Mouse (Mus musculus) midbrain, embryonic 11.5 days (tissue): Measurements from ENCODE around the gene Klhl5. TPM values are rescaled to one million over a fixed set of nuclear protein-coding genes. Genes with fewer than 3 reads are reported as not detected.

Source experiments
- ATAC-seq: fragments of 200-750 bp; cut with Nextera tagmentation; 2 replicates; pipeline ENCODE4 v1.8.0; 2017; ENCODE audit warnings: moderate TSS enrichment, moderate library complexity; ENCODE audit not compliant: low FRiP score
- DNase-seq: peaks from one replicate; pipeline ENCODE4 v3.0.0; 2015; ENCODE audit warnings: low spot score; ENCODE audit errors: missing footprints
- H3K27ac ChIP-seq: fragments of 300-500 bp; sonication (generic); 2 replicates; pipeline ENCODE4 v1.5.1; 2014; ENCODE audit warnings: low read depth, low read length
- H3K27me3 ChIP-seq: fragments of 300-500 bp; sonication (generic); 2 replicates; pipeline ENCODE4 v1.6.1; 2014; ENCODE audit warnings: mild to moderate bottlenecking, low read length, moderate library complexity, mixed read lengths; ENCODE audit not compliant: control insufficient read depth, insufficient read depth
- H3K36me3 ChIP-seq: fragments of 300-500 bp; sonication (generic); 2 replicates; pipeline ENCODE4 v1.6.1; 2014; ENCODE audit warnings: mild to moderate bottlenecking, low read length, moderate library complexity, mixed read lengths; ENCODE audit not compliant: control insufficient read depth, insufficient read depth
- H3K4me1 ChIP-seq: fragments of 300-500 bp; sonication (generic); 2 replicates; pipeline ENCODE4 v1.6.1; 2014; ENCODE audit warnings: low read length; ENCODE audit not compliant: control insufficient read depth, insufficient read depth
- H3K4me2 ChIP-seq: fragments of 300-500 bp; sonication (generic); 2 replicates; pipeline ENCODE4 v1.6.1; 2014; ENCODE audit warnings: mild to moderate bottlenecking, moderate library complexity
- H3K4me3 ChIP-seq: fragments of 300-500 bp; sonication (generic); 2 replicates; pipeline ENCODE4 v1.5.1; 2014; ENCODE audit warnings: low read depth, low read length
- H3K9ac ChIP-seq: fragments of 300-500 bp; sonication (generic); 2 replicates; pipeline ENCODE4 v1.6.1; 2014; ENCODE audit warnings: low read length
- H3K9me3 ChIP-seq: fragments of 300-500 bp; sonication (generic); 2 replicates; pipeline ENCODE4 v1.6.1; 2016; ENCODE audit warnings: low read length; ENCODE audit not compliant: control insufficient read depth
- WGBS: fragments of 180-500 bp; shearing (Covaris S2); extraction: QIAGEN DNeasy Blood & Tissue Kit; methylation state at CpG from one replicate; pipeline ENCODE4 v1.1.7; 2014; 5-methylcytosine and 5-hydroxymethylcytosine counted together
- polyA plus RNA-seq: library from polyadenylated mRNA; unstranded; fragments of >200 nt; fragmentation: Nextera tagmentation; extraction: Ambion mirVana; gene quantifications from 2 replicates; pipeline ENCODE4 v1.2.1, GENCODE M21; 2014

Klhl5 gene
- 18.7 and 20.6 TPM in 2 replicates for polyA plus RNA-seq

DNA sequence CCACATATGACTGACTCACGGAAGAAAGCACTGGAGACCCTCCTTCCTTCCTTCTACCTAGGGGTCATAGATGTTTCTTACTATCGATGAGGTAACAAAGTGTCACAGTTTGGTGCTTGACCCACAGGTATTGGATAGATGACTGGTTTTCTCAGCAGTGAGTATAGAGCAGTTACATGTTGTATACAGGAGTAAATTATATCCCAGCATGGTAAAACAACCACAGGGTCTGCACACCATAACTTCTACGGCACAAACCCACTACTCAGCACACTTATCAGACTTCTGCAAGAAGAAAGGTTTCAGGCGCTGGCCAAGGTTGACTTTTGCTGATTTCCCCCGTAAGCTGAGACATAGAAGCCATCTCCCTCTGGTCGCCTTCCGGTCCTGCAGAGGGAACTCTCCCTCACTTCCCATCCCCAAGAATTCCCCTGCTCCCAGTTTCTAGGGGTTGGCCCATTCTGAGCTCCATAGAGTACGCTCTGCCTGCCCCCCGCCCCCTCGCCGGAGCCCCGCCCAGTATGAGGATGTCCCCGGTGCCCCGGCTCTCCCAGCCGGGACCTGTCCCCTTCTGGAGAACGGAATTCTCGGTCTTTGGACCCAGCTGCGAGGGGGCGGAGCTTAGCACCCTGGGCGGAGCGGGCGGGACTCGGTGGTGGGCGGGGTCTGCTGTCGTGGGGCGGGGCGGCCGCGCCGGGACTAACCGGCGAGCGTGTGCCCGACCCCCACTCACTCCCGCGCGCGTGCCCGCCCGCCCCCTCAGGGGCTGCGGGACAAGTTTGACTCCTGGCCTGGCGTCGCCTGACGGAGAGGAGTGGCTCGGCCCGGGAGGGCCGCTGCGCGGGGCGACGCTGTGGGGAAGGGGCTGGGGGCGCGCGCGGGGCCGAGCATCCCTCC, at the start of gene Klhl5:
Gene Klhl5 (plus strand): TSS at position 664 of the 897 bp plus-strand sequence.
- peak within 1 kb of the TSS; percentile 35; the same call in 1 of the 2 replicates for H3K27ac ChIP-seq
- H3K36me3 ChIP-seq, result no peaks in the 10 kb centered on the region
- ATAC-seq (peak; percentile 94), DNase-seq (peak; percentile 98)
- no peaks in the 10 kb centered on the region for H3K27me3 ChIP-seq
- H3K9me3 ChIP-seq, result no peaks in the 10 kb centered on the region
- H3K4me2 ChIP-seq, result peak within 1 kb of the TSS; percentile 44
- H3K9ac ChIP-seq, result peak within 1 kb of the TSS; percentile 73
- H3K4me1 ChIP-seq, result no peaks in the 10 kb centered on the region
- H3K4me3 ChIP-seq, result peak within 1 kb of the TSS; percentile 77
- 4% methylated on average over 46 of the region's 56 CpGs for WGBS

DNA sequence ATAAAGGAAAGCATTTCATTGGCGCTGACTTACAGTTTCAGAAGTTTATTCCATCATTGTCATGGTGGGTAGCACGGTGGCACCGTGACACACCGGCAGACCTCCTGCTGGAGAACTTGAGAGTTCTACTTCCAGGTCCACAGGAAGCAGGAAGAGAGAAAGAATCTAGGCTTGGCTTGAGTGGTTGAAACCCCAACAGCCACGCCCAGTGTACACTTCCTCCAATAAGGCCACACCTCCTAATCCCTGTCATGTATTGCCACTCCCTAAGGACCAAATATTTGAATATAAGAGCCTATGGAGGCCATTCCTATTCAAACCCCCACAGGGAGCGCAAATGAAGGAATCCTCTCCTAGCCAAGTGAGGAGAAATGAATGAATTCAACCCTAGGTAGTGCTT, 49.7 kb upstream of the Klhl5 start:
- 92% methylated on average over 6 of the region's 6 CpGs for WGBS
- no peaks in the 10 kb centered on the region for H3K27me3 ChIP-seq

DNA sequence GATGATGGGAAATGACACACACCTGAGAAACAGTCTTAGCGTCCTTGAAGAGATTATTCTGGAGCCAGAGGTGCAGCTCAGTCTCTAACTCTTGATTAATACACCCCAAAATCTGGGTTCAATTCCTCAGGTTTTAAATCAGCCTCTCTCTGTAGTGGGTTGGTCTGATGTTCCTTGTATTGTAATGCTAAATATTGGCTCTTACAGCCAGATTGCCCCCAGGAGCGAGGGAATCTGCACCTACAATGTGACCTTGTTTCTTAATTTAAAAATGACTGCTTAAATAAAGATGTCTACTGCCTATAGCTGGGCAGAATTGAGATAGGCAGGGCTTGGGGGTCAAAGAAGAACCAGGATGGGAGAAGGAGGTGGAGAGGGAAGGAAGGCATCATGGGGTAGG, 47.5 kb upstream of the Klhl5 start:
- Histone ChIP-seq H3K36me3 (no peaks in the 10 kb centered on the region), H3K27ac (no peak overlapping the region), H3K27me3 (no peaks in the 10 kb centered on the region), H3K4me2 (no peak overlapping the region), H3K9me3 (no peaks in the 10 kb centered on the region), H3K4me1 (no peaks in the 10 kb centered on the region), H3K4me3 (no peak overlapping the region), H3K9ac (no peak overlapping the region)
- WGBS, result 76% methylated on average over 2 of the region's 2 CpGs
- peak; percentile 37 for DNase-seq
- no peak for ATAC-seq

More for the DNA sequence above, 49.7 kb upstream of the Klhl5 start:
- Histone ChIP-seq H3K4me2 (no peak overlapping the region), H3K27ac (no peak overlapping the region), H3K9ac (no peak overlapping the region), H3K36me3 (no peaks in the 10 kb centered on the region), H3K4me3 (no peak overlapping the region), H3K9me3 (no peaks in the 10 kb centered on the region), H3K4me1 (no peaks in the 10 kb centered on the region)
- DNase-seq (peak; percentile 28), ATAC-seq (no peak)

DNA sequence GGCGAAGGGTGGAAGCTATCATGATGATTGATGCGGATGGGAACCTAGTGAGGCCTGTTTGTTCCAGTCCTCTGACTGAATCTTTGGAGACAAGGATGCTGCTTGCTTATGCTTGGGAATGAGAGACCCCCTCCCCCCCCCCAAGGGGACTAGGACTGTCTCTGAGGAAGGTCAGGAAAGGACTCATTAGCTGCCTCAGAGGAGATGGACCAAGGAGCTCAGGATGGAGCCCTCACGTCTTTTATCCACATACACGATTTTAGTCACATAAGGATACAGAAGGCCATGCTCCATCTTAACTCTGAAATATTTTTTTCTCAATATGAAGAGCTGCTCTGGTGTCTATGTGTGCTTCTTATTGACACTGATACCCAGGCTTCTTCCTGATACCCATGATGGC, 45.1 kb upstream of the Klhl5 start:
- H3K4me3 ChIP-seq, result no peak overlapping the region
- H3K4me1 ChIP-seq, result no peaks in the 10 kb centered on the region
- 90% methylated on average over 4 of the region's 4 CpGs for WGBS
- H3K4me2 ChIP-seq, result no peak overlapping the region
- peak; percentile 75 for DNase-seq
- no peak for ATAC-seq
- no peak overlapping the region for H3K27ac ChIP-seq
- no peaks in the 10 kb centered on the region for H3K36me3 ChIP-seq
- no peaks in the 10 kb centered on the region for H3K27me3 ChIP-seq
- no peak overlapping the region for H3K9ac ChIP-seq
- no peaks in the 10 kb centered on the region for H3K9me3 ChIP-seq

DNA sequence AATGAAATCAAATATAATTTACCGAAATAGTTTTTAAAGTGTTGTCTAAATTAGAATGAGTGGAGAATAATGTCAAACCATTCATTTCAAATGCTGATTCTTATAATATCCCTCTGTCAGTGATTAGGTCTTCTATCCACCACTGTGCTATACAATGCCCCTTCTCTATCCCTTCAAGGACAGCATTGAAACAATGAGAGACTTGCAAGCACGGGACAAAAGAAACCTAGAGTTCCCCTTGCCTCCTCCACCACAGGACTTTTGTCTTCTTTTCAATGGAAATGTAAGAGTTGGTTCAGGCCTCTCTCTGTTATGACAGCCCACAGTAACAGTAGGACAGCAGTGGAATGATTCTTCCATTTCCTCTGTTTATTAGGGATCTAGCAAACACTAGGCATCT, 44.1 kb upstream of the Klhl5 start:
- no peak overlapping the region for H3K4me3 ChIP-seq

DNA sequence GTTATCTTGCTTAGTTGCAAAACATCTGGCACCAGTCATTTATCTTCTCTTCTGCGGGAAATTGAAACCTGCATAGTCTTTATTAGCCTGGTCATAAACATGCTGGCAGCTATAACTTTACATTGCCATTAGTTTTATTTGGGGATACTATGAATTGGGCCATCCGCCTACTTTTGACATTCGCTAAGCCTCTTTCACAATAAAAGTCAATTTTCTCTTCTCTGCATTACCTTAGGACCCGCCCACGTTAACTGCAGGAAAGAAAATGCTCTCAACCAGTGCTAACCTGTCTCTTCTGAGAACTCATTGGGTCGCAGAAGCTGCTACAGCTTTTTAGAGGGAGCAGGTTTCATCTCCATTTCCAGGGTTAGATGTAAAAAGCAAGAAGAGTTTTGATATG, 39.2 kb upstream of the Klhl5 start:
- DNase-seq (no peak), ATAC-seq (no peak)
- Histone ChIP-seq H3K4me3 (no peak overlapping the region), H3K36me3 (no peaks in the 10 kb centered on the region), H3K9ac (no peak overlapping the region), H3K9me3 (no peaks in the 10 kb centered on the region), H3K4me2 (no peak overlapping the region), H3K27ac (no peak overlapping the region), H3K4me1 (no peaks in the 10 kb centered on the region), H3K27me3 (no peaks in the 10 kb centered on the region)
- WGBS, result 90% methylated on average over 6 of the region's 6 CpGs

More for the DNA sequence above, 44.1 kb upstream of the Klhl5 start:
- Histone ChIP-seq H3K27me3 (no peaks in the 10 kb centered on the region), H3K9me3 (no peaks in the 10 kb centered on the region), H3K36me3 (no peaks in the 10 kb centered on the region), H3K4me2 (no peak overlapping the region), H3K9ac (no peak overlapping the region), H3K4me1 (no peaks in the 10 kb centered on the region), H3K27ac (no peak overlapping the region)
- 69% methylated on average over 2 of the region's 2 CpGs for WGBS
- ATAC-seq (no peak), DNase-seq (no peak)

DNA sequence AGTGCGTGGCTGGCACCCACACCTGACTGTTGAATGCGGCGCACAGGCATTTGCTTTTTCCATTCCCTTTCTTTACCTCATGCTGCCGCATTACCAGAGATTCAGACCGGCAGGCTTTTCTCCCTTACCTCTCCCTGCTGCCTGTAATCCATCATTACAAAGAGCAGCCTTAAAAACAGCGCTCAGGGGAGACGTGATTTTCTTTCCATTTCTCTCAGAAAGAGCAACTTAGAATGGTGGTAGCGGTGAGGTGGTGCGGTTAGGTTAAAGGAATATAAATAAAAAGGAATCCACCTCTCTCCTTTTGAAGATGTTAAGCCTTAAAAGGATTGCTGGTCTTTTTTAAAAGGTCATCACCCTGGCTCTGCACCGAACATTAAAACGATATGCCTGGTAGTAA, 37.5 kb upstream of the Klhl5 start:
- no peak overlapping the region for H3K9ac ChIP-seq
- no peaks in the 10 kb centered on the region for H3K4me1 ChIP-seq
- H3K9me3 ChIP-seq, result no peaks in the 10 kb centered on the region
- 65% methylated on average over 11 of the region's 11 CpGs for WGBS
- DNase-seq (no peak), ATAC-seq (no peak)
- no peak overlapping the region for H3K4me2 ChIP-seq
- H3K4me3 ChIP-seq, result no peak overlapping the region
- H3K27me3 ChIP-seq, result no peaks in the 10 kb centered on the region
- no peaks in the 10 kb centered on the region for H3K36me3 ChIP-seq
- no peak overlapping the region for H3K27ac ChIP-seq

DNA sequence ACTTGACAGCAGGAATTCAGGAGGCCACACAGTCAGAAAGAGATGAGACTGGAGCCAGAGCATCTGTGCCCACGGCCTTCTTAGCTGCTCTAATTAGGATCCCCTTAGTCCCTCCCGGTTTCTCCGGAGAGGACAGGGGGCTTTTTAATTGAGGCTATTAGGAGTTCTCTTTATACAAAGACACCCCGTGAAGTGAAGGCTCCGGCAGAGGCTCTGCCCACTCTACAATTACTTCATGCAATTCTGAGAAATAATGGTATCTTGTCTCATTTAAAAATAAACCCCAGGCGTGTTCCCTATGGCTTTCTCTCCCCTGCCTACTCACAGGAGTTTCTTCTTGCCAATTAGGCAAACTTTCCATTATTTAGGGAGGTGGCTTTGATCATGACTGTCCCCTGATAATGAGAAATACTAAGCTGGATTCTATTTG, 35.6 kb upstream of the Klhl5 start:
- H3K27ac ChIP-seq, result no peak overlapping the region
- H3K9ac ChIP-seq, result no peak overlapping the region
- WGBS, result 27% methylated on average over 6 of the region's 6 CpGs
- ATAC-seq, result no peak
- no peak overlapping the region for H3K4me3 ChIP-seq
- H3K4me2 ChIP-seq, result no peak overlapping the region
- H3K9me3 ChIP-seq, result no peaks in the 10 kb centered on the region
- no peaks in the 10 kb centered on the region for H3K4me1 ChIP-seq
- DNase-seq, result no peak
- H3K27me3 ChIP-seq, result no peaks in the 10 kb centered on the region
- no peaks in the 10 kb centered on the region for H3K36me3 ChIP-seq

DNA sequence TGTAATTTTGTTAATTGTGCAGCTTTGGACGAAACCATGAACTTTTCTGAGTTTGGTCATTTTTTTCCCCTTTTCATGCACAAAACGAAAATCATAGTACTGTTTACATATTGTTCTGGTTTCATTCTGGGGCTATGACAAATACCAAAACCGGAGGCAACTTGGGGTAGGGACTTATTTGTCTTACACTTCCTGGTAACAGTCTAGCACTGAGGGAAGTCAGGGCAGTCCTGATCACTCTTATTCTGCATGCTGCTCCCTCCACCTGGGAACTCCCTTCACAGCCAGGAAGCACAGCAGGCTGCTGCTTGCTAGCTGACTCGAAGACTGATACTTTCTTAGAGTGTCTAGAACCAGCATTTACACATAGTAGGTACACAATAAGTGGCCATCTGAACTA, 34.1 kb upstream of the Klhl5 start:
- no peak overlapping the region for H3K27ac ChIP-seq
- H3K9me3 ChIP-seq, result no peaks in the 10 kb centered on the region
- no peak overlapping the region for H3K4me2 ChIP-seq
- no peaks in the 10 kb centered on the region for H3K27me3 ChIP-seq
- no peaks in the 10 kb centered on the region for H3K36me3 ChIP-seq
- WGBS, result 78% methylated on average over 4 of the region's 4 CpGs
- ATAC-seq (no peak), DNase-seq (no peak)
- no peak overlapping the region for H3K9ac ChIP-seq
- H3K4me3 ChIP-seq, result no peak overlapping the region
- H3K4me1 ChIP-seq, result no peaks in the 10 kb centered on the region
